Mouse (Mus musculus) neural tube, embryonic 12.5 days (tissue): Measurements from ENCODE around the gene Ciz1. TPM values are rescaled to one million over a fixed set of nuclear protein-coding genes. Genes with fewer than 3 reads are reported as not detected.

Experiments
- ATAC-seq: fragments of 200-750 bp; cut with Nextera tagmentation; 2 replicates; pipeline ENCODE4 v1.8.0; 2017; ENCODE audit warnings: low read depth, mild to moderate bottlenecking, moderate TSS enrichment, moderate library complexity; ENCODE audit not compliant: low FRiP score
- H3K27ac ChIP-seq: fragments of 300-500 bp; sonication (generic); 2 replicates; pipeline ENCODE4 v1.5.1; 2016
- H3K27me3 ChIP-seq: fragments of 300-500 bp; sonication (generic); replicated peaks from 2 replicates; pipeline ENCODE4 v1.6.1; 2016; ENCODE audit warnings: mild to moderate bottlenecking
- H3K36me3 ChIP-seq: fragments of 300-500 bp; sonication (generic); 2 replicates; pipeline ENCODE4 v1.6.1; 2016; ENCODE audit warnings: mild to moderate bottlenecking
- H3K4me1 ChIP-seq: fragments of 300-500 bp; sonication (generic); 2 replicates; pipeline ENCODE4 v1.6.1; 2016
- H3K4me2 ChIP-seq: fragments of 300-500 bp; sonication (generic); replicated peaks from 2 replicates; pipeline ENCODE4 v1.6.1; 2016; ENCODE audit warnings: mild to moderate bottlenecking
- H3K4me3 ChIP-seq: fragments of 300-500 bp; sonication (generic); 2 replicates; pipeline ENCODE4 v1.5.1; 2016
- H3K9ac ChIP-seq: fragments of 300-500 bp; sonication (generic); 2 replicates; pipeline ENCODE4 v1.6.1; 2016; ENCODE audit warnings: mild to moderate bottlenecking
- H3K9me3 ChIP-seq: fragments of 300-500 bp; sonication (generic); 2 replicates; pipeline ENCODE4 v1.6.1; 2016; ENCODE audit warnings: mild to moderate bottlenecking
- WGBS: fragments of 180-500 bp; shearing (Covaris S2); methylation state at CpG from one replicate; pipeline ENCODE4 v1.1.7; 2016; 5-methylcytosine and 5-hydroxymethylcytosine counted together
- microRNA-seq: library from miRNA; unstranded; fragments of <30 nt; microRNA quantifications from one replicate; pipeline ENCODE4, GENCODE M21; 2017
- polyA plus RNA-seq: library from polyadenylated mRNA; unstranded; fragments of >200 nt; fragmentation: Nextera tagmentation; extraction: Ambion mirVana; gene quantifications from 2 replicates; pipeline ENCODE4 v1.2.1, GENCODE M21; 2016

The Ciz1 gene
- polyA plus RNA-seq, 1 experiment from 2014 or later = 57.6 TPM

DNA sequence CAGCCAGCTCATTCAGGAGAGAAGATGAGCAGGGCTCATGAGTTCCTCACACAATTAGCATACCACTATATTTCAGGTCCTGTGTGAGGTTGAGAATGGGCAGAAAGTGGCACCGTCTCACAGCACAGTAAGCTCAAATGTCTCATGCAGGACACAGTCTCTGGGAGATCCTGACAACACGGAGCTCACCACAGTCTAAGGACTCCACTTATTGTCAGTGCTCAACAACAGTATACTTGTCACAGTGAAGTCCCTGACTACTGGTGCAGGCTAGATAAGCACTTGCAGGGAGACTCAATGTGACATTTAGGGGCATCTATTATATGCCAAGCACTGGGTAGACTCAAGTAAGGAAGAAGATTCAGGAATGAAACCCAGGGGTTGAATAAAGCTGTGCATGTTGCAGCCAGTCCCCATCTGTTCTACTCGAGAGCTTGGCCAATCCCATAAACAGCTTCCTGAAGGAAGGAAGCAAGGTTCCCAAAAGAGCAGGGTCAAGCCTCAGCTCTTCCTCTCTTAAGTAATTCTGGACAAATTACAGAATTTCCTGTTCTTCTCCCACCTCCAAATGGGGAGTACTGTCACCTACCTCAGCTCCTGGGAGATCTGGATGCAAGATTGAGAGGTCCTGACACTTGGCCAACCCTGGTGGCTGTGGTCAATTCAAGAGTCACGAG, 77.2 kb downstream of the Ciz1 start:
- 78% methylated on average over 4 of the region's 4 CpGs for WGBS
- peak overlapping the region; percentile 83 for H3K4me2 ChIP-seq
- no peaks in the 10 kb centered on the region for H3K27me3 ChIP-seq
- 0 out of 2 replicates have a peak overlapping the region, but pooled peaks have one; percentile 53 for H3K27ac ChIP-seq
- no peaks in the 10 kb centered on the region for H3K9me3 ChIP-seq
- no peak for ATAC-seq
- no peaks in the 10 kb centered on the region for H3K36me3 ChIP-seq
- H3K9ac ChIP-seq = peak overlapping the region; percentile 51; the same call in 1 of the 2 replicates
- H3K4me3 ChIP-seq = peak overlapping the region; percentile 25
- peaks cover 47% of the 10 kb centered on the region for H3K4me1 ChIP-seq

Small RNA genes within 50 kb of the gene (microRNA-seq; reads per million reads assigned to microRNA genes)
- gene Gm23363 (not detected), gene Mir199b (251 reads per million, percentile 63 among the genes with 10 or more reads in this experiment)

Other genes starting within 250 kb of the Ciz1 start
- gene Prrc2b, start 201.2 kb upstream of the Ciz1 start, polyA plus RNA-seq = 89.7 and 106 TPM in 2 replicates
- 23.2 and 23.5 TPM in 2 replicates for gene Pomt1, start 115.7 kb upstream of the Ciz1 start, polyA plus RNA-seq
- 74.0 and 74.8 TPM in 2 replicates for gene Uck1, start 92.2 kb upstream of the Ciz1 start, polyA plus RNA-seq
- 29.2 and 32.4 TPM in 2 replicates for gene Golga2, start 64.9 kb upstream of the Ciz1 start, polyA plus RNA-seq
- gene Swi5, start 64.3 kb upstream of the Ciz1 start, polyA plus RNA-seq = 351 and 444 TPM in 2 replicates
- 35.4 and 41.1 TPM in 2 replicates for gene Dnm1, start 1.0 kb downstream of the Ciz1 start, polyA plus RNA-seq
- gene 1110008P14Rik, start 29.6 kb downstream of the Ciz1 start, polyA plus RNA-seq = 86.4 and 87.9 TPM in 2 replicates
- gene Lcn2, start 35.9 kb downstream of the Ciz1 start, polyA plus RNA-seq = 0.68 and 1.1 TPM in 2 replicates
- 35.8 and 40.5 TPM in 2 replicates for gene Ptges2, start 43.6 kb downstream of the Ciz1 start, polyA plus RNA-seq
- 5.7 and 6.0 TPM in 2 replicates for gene Naif1, start 98.1 kb downstream of the Ciz1 start, polyA plus RNA-seq
- gene Slc25a25, start 99.1 kb downstream of the Ciz1 start, polyA plus RNA-seq = 41.6 and 44.0 TPM in 2 replicates
- 11.5 and 14.4 TPM in 2 replicates for gene Fam102a, start 183.0 kb downstream of the Ciz1 start, polyA plus RNA-seq
- 121 and 124 TPM in 2 replicates for gene Dpm2, start 218.5 kb downstream of the Ciz1 start, polyA plus RNA-seq
- 3.9 and 4.0 TPM in 2 replicates for gene Pip5kl1, start 222.5 kb downstream of the Ciz1 start, polyA plus RNA-seq
- gene 9430097D07Rik, start 223.4 kb downstream of the Ciz1 start, polyA plus RNA-seq = 0.25 and 0.69 TPM in 2 replicates
- gene St6galnac4, start 234.8 kb downstream of the Ciz1 start, polyA plus RNA-seq = 20.4 and 21.4 TPM in 2 replicates
- 10.1 and 11.5 TPM in 2 replicates for gene St6galnac6, start 247.4 kb downstream of the Ciz1 start, polyA plus RNA-seq